Mouse (Mus musculus) heart, embryonic 13.5 days (tissue): ENCODE results near the gene Rab22a. TPM values are rescaled to one million over a fixed set of nuclear protein-coding genes. Genes with fewer than 3 reads are reported as not detected.
A peak's percentile ranks its signal among the peaks of the same experiment; 100 is the strongest.

Source experiments
- ATAC-seq: fragments of 200-750 bp; cut with Nextera tagmentation; 2 replicates; pipeline ENCODE4 v1.8.0; 2017; ENCODE audit warnings: moderate TSS enrichment; ENCODE audit not compliant: insufficient number of reproducible peaks, low FRiP score, low TSS enrichment; ENCODE audit errors: extremely low read depth
- H3K27ac ChIP-seq: fragments of 300-500 bp; sonication (generic); replicated peaks from 2 replicates; pipeline ENCODE4 v1.5.1; 2015; ENCODE audit warnings: moderate library complexity, mild to moderate bottlenecking, inconsistent platforms
- H3K27me3 ChIP-seq: fragments of 300-500 bp; sonication (generic); replicated peaks from 2 replicates; pipeline ENCODE4 v1.6.1; 2015; ENCODE audit warnings: mild to moderate bottlenecking, inconsistent platforms
- H3K36me3 ChIP-seq: fragments of 300-500 bp; sonication (generic); 2 replicates; pipeline ENCODE4 v1.6.1; 2015; ENCODE audit warnings: mild to moderate bottlenecking, inconsistent platforms
- H3K4me1 ChIP-seq: fragments of 300-500 bp; sonication (generic); 2 replicates; pipeline ENCODE4 v1.6.1; 2015; ENCODE audit warnings: inconsistent platforms
- H3K4me2 ChIP-seq: fragments of 300-500 bp; sonication (generic); 2 replicates; pipeline ENCODE4 v1.6.1; 2015; ENCODE audit warnings: inconsistent platforms, mild to moderate bottlenecking, moderate library complexity
- H3K4me3 ChIP-seq: fragments of 300-500 bp; sonication (generic); 2 replicates; pipeline ENCODE4 v1.5.1; 2015; ENCODE audit warnings: moderate library complexity, mild to moderate bottlenecking, inconsistent platforms
- H3K9ac ChIP-seq: fragments of 300-500 bp; sonication (generic); 2 replicates; pipeline ENCODE4 v1.6.1; 2015; ENCODE audit warnings: inconsistent platforms, mild to moderate bottlenecking, moderate library complexity
- H3K9me3 ChIP-seq: fragments of 300-500 bp; sonication (generic); 2 replicates; pipeline ENCODE4 v1.6.1; 2016; ENCODE audit warnings: inconsistent platforms
- WGBS: fragments of 180-500 bp; shearing (Covaris S2); methylation state at CpG from one replicate; pipeline ENCODE4 v1.1.7; 2015; ENCODE audit warnings: mixed read lengths; 5-methylcytosine and 5-hydroxymethylcytosine counted together
- polyA plus RNA-seq: library from polyadenylated mRNA; unstranded; fragments of >200 nt; fragmentation: Nextera tagmentation; extraction: Ambion mirVana; gene quantifications from 2 replicates; pipeline ENCODE4 v1.2.1, GENCODE M21; 2015

The Rab22a gene
- polyA plus RNA-seq, 1 experiment from 2014 or later = 25.5 TPM

DNA sequence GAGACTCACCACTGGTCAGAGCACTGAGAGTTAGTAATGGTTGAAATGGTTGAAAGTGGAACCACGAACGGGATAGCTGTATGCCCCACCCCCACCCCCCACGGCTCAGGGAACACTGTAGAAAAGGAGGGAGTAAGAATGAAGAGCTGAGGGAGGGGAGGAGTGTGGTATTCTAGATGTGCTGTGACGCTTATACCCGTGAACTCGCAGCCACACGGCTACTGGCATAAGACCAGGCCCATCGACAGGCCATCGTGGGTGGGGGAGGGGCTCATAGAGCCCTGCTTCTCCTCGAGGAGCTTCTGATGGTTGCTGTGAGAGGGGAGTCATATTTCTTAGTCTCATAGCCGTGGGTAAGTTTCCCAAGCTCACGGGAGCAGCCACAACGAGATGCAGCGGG is 64.8 kb downstream of the Rab22a start:
- H3K4me1 ChIP-seq = peaks cover 4% of the 10 kb centered on the region; the same call in 1 of the 2 replicates
- peak overlapping the region; percentile 28; the same call in 1 of the 2 replicates for H3K4me2 ChIP-seq
- no peaks in the 10 kb centered on the region for H3K9me3 ChIP-seq
- H3K4me3 ChIP-seq = no peak overlapping the region
- H3K27ac ChIP-seq = no peak overlapping the region
- no peaks in the 10 kb centered on the region for H3K27me3 ChIP-seq
- 47% methylated on average over 14 of the region's 14 CpGs for WGBS
- ATAC-seq = no peak
- no peaks in the 10 kb centered on the region for H3K36me3 ChIP-seq
- no peak overlapping the region for H3K9ac ChIP-seq

DNA sequence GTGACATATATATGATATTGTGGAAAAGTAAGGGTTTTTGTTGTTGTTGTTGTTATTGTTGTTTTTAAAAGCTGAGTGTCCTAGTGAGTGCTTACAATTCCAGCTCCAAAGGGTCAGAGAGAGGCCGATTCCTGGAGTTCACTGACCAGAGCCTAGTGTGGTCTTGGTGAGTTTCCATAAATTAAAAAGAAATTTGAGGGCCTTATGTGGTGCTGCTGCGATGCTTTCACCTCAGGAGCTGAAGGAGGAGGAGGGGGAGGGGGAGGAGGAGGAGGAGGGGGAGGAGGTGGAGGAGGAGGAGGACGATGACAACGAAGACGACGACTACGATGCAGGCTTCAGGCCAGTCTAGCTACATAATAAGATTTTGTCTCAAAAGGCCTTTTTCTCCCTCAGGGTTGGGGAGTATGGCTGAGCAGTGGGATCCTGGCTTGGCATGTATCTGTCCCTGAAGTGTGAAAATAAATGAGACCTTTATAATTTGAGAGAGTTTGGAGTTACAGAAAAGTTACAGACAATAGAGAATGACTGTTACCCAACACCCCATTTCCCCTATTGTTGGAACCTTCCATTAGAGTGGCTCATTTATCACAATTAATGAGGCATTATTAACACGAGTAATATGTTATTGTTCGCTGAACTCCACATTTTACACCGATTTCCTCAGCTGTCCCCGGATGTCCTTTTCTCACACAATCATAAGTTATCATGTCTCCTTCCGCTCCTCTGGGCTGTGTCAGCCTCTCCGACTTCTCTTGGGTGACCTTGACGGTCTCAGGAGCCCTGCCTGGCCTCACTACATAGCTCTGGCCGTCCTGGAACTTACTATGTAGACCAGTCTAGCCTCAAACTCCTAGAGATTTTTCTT is 65.6 kb downstream of the Rab22a start:
- no peaks in the 10 kb centered on the region for H3K9me3 ChIP-seq
- H3K4me3 ChIP-seq = no peak overlapping the region
- 63% methylated on average over 15 of the region's 15 CpGs for WGBS
- no peak overlapping the region for H3K27ac ChIP-seq
- H3K27me3 ChIP-seq = no peaks in the 10 kb centered on the region
- no peak for ATAC-seq
- no peaks in the 10 kb centered on the region for H3K36me3 ChIP-seq
- no peak overlapping the region for H3K4me2 ChIP-seq
- peaks cover 8% of the 10 kb centered on the region for H3K4me1 ChIP-seq
- H3K9ac ChIP-seq = no peak overlapping the region

DNA sequence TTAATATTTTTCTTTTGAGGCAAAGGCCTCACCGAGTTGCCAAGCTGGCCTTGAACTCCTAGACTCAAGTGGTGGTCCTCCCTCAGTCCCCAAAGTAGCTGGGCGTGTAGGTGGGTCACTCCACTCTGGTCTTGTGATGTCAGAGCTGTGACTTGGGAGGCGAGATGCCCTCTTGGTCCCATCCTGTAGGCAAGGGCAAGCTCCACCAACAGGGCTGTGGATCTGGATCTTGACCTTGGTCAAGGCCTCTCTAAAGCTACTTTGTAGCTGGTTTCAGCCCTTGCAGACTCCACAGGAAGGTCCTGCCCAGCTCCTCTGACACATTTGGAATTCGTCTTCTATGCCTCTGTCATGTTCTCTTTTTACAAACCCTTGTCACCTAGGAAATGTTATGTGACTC is 66.3 kb downstream of the Rab22a start:
- no peak overlapping the region for H3K27ac ChIP-seq
- H3K4me3 ChIP-seq = no peak overlapping the region
- H3K36me3 ChIP-seq = no peaks in the 10 kb centered on the region
- H3K27me3 ChIP-seq = no peaks in the 10 kb centered on the region
- no peak overlapping the region for H3K4me2 ChIP-seq
- no peak for ATAC-seq
- no peak overlapping the region for H3K9ac ChIP-seq
- H3K4me1 ChIP-seq = peaks cover 15% of the 10 kb centered on the region
- H3K9me3 ChIP-seq = no peaks in the 10 kb centered on the region
- WGBS = 82% methylated on average over 4 of the region's 4 CpGs

DNA sequence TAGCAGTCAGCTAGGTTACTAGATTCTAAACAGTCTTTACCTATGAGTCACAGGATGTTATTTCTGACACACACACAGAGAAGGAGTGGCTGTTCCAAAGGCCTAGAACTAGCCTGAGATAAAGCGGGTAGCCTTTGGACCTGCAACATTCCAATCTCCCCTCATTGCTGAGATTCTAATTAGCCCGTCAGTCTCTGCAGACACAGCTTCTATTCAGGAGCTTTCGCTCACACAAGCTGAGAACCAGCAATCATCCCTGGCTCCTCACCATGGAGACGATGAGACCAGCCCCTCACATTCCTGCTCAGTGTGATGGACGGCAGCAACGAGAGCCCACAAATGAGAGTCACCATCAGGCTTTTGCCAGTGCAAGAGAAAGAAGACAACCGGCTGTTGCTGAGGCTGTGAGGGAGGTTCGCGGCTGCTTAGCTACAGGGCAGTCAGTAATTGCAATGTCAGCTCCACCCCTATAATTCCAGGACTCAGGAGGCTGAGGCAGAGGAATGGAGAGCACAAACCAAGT is 70.9 kb downstream of the Rab22a start:
- Histone ChIP-seq H3K4me3 (no peak overlapping the region), H3K4me1 (peaks cover 14% of the 10 kb centered on the region), H3K27ac (no peak overlapping the region), H3K4me2 (peak overlapping the region; percentile 39), H3K9me3 (no peaks in the 10 kb centered on the region), H3K9ac (no peak overlapping the region), H3K27me3 (no peaks in the 10 kb centered on the region), H3K36me3 (no peaks in the 10 kb centered on the region)
- ATAC-seq = peak; percentile 25; the same call in 1 of the 2 replicates
- WGBS = 9% methylated on average over 9 of the region's 9 CpGs

DNA sequence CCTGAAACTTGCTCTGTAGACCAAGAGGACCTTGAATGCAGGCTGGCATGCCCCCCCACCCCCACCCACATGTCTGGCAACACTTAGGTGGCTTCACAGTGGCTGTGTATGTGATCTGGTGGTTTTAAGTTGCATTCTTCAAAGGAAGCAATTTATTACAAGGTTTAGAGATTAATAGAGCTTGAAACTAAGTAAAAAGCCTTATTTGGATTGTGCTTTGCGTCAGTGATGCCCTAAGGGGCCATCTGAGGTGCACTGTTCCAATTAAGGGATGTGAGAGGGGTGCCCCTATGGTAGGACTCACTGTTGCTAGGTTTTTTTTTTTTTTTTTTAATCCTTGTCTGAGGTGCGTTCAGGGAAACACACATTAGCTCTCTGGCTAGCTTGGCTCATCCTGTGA is 74.9 kb downstream of the Rab22a start:
- peaks cover 30% of the 10 kb centered on the region for H3K4me1 ChIP-seq
- H3K9me3 ChIP-seq = no peaks in the 10 kb centered on the region
- no peak overlapping the region for H3K4me3 ChIP-seq
- 69% methylated on average over 2 of the region's 2 CpGs for WGBS
- H3K36me3 ChIP-seq = peaks cover 9% of the 10 kb centered on the region
- H3K4me2 ChIP-seq = no peak overlapping the region
- no peak overlapping the region for H3K9ac ChIP-seq
- ATAC-seq = no peak
- no peak overlapping the region for H3K27ac ChIP-seq
- H3K27me3 ChIP-seq = no peaks in the 10 kb centered on the region

DNA sequence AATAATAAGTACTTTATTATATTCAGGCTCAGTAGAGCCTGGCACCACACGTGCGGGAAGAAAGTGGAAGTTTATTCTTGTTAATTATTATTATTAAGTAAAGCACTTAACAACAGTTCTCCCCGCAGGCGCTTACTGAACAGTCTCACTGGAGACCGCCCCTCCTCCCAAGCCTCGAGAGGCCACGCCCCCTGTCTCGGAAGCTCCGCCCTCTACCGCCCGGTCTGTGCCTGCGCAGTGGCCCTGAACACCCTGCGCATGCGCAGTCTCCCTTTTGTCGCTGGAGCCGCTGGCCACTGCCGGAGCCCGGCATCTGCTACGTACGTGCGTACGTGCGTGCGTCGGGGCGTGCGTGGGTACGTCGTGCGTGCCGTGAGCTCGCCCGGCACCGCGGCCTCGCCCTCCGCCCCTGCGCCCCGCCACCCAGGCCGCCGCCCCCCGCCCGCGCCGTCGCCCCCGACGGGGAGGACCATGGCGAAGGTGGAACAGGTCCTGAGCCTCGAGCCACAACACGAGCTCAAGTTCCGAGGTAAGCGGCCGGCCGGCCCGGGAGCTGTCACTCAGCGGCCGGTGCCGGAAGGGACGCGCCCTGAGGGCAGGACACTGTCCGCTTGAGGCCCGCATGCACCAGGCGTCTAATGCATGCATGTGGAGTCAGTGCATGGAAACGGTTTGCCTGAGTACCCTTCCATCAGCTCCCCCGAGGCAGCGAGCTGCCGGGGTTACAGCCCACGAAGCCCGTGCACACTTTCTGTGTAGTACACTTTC is 77.8 kb downstream of the Rab22a start, which contains the start of gene Vapb:
TSS of gene Vapb (plus strand) at position 290 of the 768 bp plus-strand sequence.
- Histone ChIP-seq H3K4me2 (peak within 1 kb of the TSS; percentile 85), H3K9me3 (no peaks in the 10 kb centered on the region), H3K27me3 (no peaks in the 10 kb centered on the region), H3K36me3 (peaks cover 9% of the 10 kb centered on the region), H3K4me3 (peak within 1 kb of the TSS; percentile 79), H3K9ac (peak within 1 kb of the TSS; percentile 92), H3K27ac (peak within 1 kb of the TSS; percentile 76), H3K4me1 (peaks cover 18% of the 10 kb centered on the region)
- under 1% methylated on average over 54 of the region's 70 CpGs for WGBS
- peak; percentile 95 for ATAC-seq

DNA sequence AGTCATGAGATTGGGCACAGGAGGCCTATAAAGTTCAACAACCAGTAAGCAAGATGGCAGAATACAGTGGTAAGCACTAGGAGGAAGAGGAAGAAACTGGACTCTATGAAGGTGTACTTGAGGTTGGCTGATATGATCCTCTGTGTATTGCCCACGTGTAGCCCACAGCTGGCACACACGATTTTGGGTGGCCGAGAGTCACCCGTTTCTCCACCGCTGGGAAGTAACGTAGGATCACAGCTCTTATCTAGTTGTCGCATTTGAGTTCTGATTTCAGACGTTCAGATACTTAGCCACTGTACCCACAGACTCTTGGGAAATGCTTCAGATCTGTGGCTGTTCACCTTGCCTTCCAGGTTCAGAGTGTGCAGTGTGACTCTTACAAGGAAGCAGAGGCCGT is 78.7 kb downstream of the Rab22a start:
- no peak for ATAC-seq
- Histone ChIP-seq H3K4me1 (peaks cover 21% of the 10 kb centered on the region), H3K4me2 (peak overlapping the region; percentile 85), H3K9ac (peak overlapping the region; percentile 92), H3K27me3 (no peaks in the 10 kb centered on the region), H3K36me3 (peaks cover 9% of the 10 kb centered on the region), H3K9me3 (no peaks in the 10 kb centered on the region), H3K4me3 (peak overlapping the region; percentile 79), H3K27ac (no peak overlapping the region)
- 56% methylated on average over 9 of the region's 9 CpGs for WGBS

DNA sequence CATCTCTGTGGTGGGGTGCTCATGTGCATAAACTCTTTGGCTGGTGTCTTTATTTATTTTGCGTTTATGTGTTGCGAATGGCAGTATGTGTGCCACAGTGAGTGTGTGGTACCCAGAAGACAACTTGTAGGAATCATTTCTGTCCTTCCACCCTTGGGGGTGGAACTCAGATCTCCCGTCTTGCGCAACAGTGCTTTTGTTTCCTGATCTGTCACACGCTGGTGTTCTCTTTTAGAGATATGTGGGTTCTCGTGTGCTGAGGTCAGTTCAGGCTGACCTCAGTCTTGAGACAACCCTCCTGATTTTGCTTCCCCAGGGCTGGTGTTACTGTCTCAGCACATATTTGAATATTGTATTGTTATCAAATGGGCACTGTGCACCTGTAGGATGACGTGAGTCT is 79.5 kb downstream of the Rab22a start:
- no peak overlapping the region for H3K27ac ChIP-seq
- H3K4me2 ChIP-seq = no peak overlapping the region
- 83% methylated on average over 7 of the region's 7 CpGs for WGBS
- no peaks in the 10 kb centered on the region for H3K9me3 ChIP-seq
- no peak for ATAC-seq
- peaks cover 21% of the 10 kb centered on the region for H3K4me1 ChIP-seq
- no peaks in the 10 kb centered on the region for H3K27me3 ChIP-seq
- H3K36me3 ChIP-seq = peaks cover 9% of the 10 kb centered on the region
- no peak overlapping the region for H3K4me3 ChIP-seq
- H3K9ac ChIP-seq = no peak overlapping the region

DNA sequence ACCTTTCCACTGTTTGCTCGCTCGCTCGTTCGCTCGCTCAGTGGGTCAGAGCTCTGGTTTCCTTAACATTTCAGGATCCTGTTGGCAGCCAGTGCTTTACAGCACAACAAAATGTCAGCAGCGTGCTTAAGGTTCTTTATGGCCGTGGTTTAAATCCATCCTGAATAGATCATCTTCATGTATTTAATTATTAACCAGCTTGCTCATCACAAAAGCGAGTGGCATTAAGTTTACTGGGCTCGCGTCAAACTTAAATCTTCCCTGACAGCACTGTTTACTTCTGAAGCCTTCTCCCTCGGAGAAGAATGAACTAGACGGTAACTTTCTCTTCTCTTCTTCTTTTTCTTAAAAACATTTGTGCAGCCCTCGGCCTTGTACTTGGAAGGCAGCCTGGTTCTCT is 82.5 kb downstream of the Rab22a start:
- Histone ChIP-seq H3K4me3 (no peak overlapping the region), H3K4me2 (no peak overlapping the region), H3K9ac (no peak overlapping the region), H3K27me3 (no peaks in the 10 kb centered on the region), H3K36me3 (peaks cover 15% of the 10 kb centered on the region), H3K4me1 (peaks cover 26% of the 10 kb centered on the region), H3K9me3 (peaks cover 6% of the 10 kb centered on the region; the same call in 1 of the 2 replicates), H3K27ac (no peak overlapping the region)
- no peak for ATAC-seq
- 87% methylated on average over 13 of the region's 13 CpGs for WGBS

DNA sequence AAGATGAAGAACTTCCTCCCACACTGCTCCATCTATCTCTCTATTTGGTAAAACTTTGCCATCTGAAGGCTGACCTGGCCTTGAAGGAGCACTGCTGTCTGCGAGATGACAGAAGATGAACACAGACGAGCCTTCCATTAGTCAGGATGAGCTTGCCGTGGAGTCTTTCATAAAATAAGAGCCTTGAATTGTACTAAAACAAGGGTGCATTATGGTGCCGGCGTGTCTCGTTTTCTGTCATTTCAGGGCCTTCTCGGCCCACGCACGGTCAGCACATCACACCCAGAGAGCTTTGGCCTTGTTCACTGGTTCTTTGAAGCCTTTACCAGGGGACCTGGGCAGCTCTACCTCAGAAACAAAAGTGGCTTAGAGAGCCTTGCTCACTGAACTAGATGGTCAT is 83.2 kb downstream of the Rab22a start:
- Histone ChIP-seq H3K36me3 (peaks cover 15% of the 10 kb centered on the region), H3K27ac (no peak overlapping the region), H3K27me3 (no peaks in the 10 kb centered on the region), H3K9ac (no peak overlapping the region), H3K9me3 (peaks cover 6% of the 10 kb centered on the region; the same call in 1 of the 2 replicates), H3K4me2 (no peak overlapping the region), H3K4me3 (no peak overlapping the region), H3K4me1 (peaks cover 26% of the 10 kb centered on the region)
- 88% methylated on average over 9 of the region's 9 CpGs for WGBS
- ATAC-seq = no peak

DNA sequence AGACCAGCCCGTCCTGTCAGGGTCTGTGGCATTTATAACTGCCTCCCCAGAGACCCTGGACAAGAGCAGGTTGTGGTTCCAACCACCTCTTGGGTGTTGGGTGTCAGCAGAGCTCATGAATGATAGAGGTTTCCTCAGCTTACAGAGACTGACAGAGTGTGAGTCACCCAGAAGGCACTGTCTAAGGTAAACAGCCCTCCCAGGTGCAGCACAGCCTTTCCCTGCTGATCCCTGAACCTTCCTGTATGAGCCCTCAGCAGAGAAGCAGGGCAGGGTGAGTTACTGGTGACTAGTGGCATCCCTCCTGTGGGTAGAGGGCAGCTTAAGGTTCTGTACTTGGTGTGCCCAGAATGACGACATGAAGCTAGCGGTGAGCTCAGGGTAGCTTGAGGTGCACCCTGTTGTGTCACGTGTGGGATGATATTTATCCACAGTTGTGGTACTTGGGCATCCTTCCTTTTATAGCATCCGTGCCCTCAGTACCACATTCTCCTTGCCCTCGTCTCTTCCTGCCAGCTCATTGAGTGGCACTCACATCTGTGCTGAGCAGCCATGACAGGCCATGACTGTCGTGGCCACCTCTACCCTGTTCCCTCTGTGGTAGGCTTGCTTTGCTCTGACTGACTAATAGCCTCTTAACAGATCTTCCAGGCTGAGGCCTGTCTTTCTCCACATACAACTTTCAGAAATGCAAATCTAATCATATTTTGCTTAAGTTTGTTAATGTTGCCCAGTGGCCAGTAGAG is 84.7 kb downstream of the Rab22a start:
- 82% methylated on average over 7 of the region's 7 CpGs for WGBS
- Histone ChIP-seq H3K27ac (no peak overlapping the region), H3K4me1 (peaks cover 18% of the 10 kb centered on the region), H3K4me3 (no peak overlapping the region), H3K4me2 (no peak overlapping the region), H3K9ac (no peak overlapping the region), H3K27me3 (no peaks in the 10 kb centered on the region), H3K9me3 (peaks cover 6% of the 10 kb centered on the region; the same call in 1 of the 2 replicates), H3K36me3 (peaks cover 8% of the 10 kb centered on the region)
- no peak for ATAC-seq
